Mouse (Mus musculus) neural tube, embryonic 12.5 days (tissue): ENCODE measurements around the gene Olfr1380. TPM values are rescaled to one million over a fixed set of nuclear protein-coding genes. Genes with fewer than 3 reads are reported as not detected.
A peak's percentile ranks its signal among the peaks of the same experiment; 100 is the strongest.
"Not testable (repeated sequence)": the region's sequence is repeated elsewhere in the genome, so short reads cannot be mapped to it uniquely, and the experiment has no call there.

Experiments
- ATAC-seq: fragments of 200-750 bp; cut with Nextera tagmentation; 2 replicates; pipeline ENCODE4 v1.8.0; 2017; ENCODE audit warnings: low read depth, mild to moderate bottlenecking, moderate TSS enrichment, moderate library complexity; ENCODE audit not compliant: low FRiP score
- H3K27ac ChIP-seq: fragments of 300-500 bp; sonication (generic); 2 replicates; pipeline ENCODE4 v1.5.1; 2016
- H3K27me3 ChIP-seq: fragments of 300-500 bp; sonication (generic); replicated peaks from 2 replicates; pipeline ENCODE4 v1.6.1; 2016; ENCODE audit warnings: mild to moderate bottlenecking
- H3K36me3 ChIP-seq: fragments of 300-500 bp; sonication (generic); 2 replicates; pipeline ENCODE4 v1.6.1; 2016; ENCODE audit warnings: mild to moderate bottlenecking
- H3K4me1 ChIP-seq: fragments of 300-500 bp; sonication (generic); 2 replicates; pipeline ENCODE4 v1.6.1; 2016
- H3K4me2 ChIP-seq: fragments of 300-500 bp; sonication (generic); replicated peaks from 2 replicates; pipeline ENCODE4 v1.6.1; 2016; ENCODE audit warnings: mild to moderate bottlenecking
- H3K4me3 ChIP-seq: fragments of 300-500 bp; sonication (generic); 2 replicates; pipeline ENCODE4 v1.5.1; 2016
- H3K9ac ChIP-seq: fragments of 300-500 bp; sonication (generic); 2 replicates; pipeline ENCODE4 v1.6.1; 2016; ENCODE audit warnings: mild to moderate bottlenecking
- H3K9me3 ChIP-seq: fragments of 300-500 bp; sonication (generic); 2 replicates; pipeline ENCODE4 v1.6.1; 2016; ENCODE audit warnings: mild to moderate bottlenecking
- WGBS: fragments of 180-500 bp; shearing (Covaris S2); methylation state at CpG from one replicate; pipeline ENCODE4 v1.1.7; 2016; 5-methylcytosine and 5-hydroxymethylcytosine counted together
- polyA plus RNA-seq: library from polyadenylated mRNA; unstranded; fragments of >200 nt; fragmentation: Nextera tagmentation; extraction: Ambion mirVana; gene quantifications from 2 replicates; pipeline ENCODE4 v1.2.1, GENCODE M21; 2016

Olfr1380 gene
- polyA plus RNA-seq, 1 experiment from 2014 or later = not detected

DNA sequence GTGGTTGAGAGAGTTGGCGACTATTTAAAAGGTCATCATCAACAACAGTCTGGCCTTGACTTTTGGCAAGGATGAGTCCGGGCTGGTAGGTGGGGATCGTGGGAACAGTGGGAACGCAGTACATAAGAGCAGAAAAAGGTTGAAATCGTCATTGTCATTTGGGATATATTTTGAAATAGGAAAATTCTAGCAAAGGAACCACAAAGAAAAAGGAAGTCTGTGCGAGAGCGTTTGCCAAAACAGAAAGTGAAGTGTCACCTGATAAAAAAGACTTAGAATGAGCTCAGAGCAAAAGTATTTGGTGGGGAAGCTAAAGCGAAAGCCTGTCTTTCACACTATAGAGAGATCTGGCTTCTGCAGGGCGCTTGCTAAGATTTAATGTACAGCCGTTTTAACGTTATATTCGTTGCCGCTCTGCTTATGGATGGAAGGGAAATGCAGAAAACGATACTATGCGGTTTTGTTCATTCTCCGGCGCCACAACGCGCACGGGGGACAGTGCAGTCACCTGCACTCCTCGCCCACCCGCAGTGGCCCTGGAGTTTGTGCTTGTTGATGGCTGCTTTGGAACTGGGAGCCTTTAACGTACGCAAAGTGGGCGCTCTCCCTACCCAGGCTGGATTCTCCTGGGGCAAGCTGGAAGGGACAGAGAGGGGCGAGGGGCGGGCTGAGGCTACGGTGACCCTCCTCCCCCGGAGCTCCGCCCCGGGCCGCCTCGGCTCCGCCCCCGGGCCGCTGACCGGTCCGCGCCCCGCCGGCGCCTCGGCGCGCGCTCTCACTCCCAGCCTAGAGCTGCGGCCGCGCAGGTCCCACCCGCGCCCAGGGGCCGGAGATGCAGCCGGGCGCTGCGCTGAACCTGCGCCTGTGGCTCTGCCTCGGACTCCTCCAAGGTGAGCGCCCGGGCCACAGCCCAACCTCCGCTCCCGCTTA, 52.5 kb downstream of the Olfr1380 start, which contains the start of gene Flt4:
TSS of gene Flt4 (plus strand) at position 326 of the 930 bp plus-strand sequence.
- H3K9me3 ChIP-seq, H3K36me3 ChIP-seq, H3K27ac ChIP-seq, H3K4me1 ChIP-seq, H3K9ac ChIP-seq: not testable (repeated sequence)
- ATAC-seq = peak; percentile 78
- Histone ChIP-seq H3K4me3 (peak within 1 kb of the TSS; percentile 39), H3K4me2 (peak within 1 kb of the TSS; percentile 63), H3K27me3 (peaks cover 45% of the 10 kb centered on the region)
- WGBS = 6% methylated on average over 58 of the region's 61 CpGs

DNA sequence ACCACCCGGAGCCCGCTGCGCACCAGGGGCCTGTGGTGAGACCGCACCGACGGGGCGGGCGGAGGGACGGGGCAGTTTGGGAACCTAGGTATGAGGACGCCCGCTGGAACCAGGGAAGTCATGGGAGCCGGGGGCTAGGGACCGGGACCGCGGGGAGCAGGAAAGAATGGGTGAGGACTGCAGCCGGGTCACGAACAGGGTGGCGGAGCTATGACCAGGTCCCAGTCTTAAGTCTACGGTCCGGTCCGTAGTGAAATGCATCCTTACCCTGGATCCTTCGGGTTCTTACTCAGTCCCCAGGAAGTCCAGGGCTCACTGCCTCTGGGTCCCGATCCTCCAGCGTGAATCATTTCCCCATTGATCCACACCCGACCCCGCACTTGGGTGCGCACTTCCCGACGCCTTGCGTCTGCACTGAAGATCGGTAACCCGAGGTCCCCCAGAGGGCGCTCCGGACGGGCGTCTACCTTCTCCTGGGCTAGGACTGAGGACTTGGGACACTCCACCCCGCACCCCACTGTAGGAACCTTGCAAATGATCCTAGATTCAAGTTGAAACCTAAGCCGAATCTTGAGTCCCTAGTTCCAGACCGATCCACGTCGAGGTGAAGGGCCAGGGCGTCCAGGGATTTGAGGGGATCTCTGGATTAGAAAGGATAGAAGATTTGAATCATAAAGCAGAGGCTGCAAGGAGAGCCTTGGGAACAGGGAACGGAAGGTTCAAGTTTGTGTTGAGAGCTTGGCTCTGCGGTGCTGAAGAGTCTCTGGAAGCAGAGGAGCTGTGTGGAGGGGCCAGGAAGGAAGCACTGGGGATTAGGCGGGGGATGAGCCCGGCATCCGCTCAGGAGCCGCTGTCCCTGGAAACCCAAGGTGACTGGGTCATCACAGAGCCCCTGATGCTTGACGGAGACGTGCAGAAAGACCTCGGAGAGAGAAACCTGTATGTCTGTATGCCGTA, 53.5 kb downstream of the Olfr1380 start:
- not testable (repeated sequence) for H3K9me3 ChIP-seq, H3K36me3 ChIP-seq, H3K27ac ChIP-seq, H3K9ac ChIP-seq, H3K4me1 ChIP-seq
- Histone ChIP-seq H3K27me3 (peaks cover 45% of the 10 kb centered on the region), H3K4me2 (peak overlapping the region; percentile 63), H3K4me3 (peak overlapping the region; percentile 39)
- peak; percentile 29; the same call in 1 of the 2 replicates for ATAC-seq
- 3% methylated on average over 52 of the region's 52 CpGs for WGBS

DNA sequence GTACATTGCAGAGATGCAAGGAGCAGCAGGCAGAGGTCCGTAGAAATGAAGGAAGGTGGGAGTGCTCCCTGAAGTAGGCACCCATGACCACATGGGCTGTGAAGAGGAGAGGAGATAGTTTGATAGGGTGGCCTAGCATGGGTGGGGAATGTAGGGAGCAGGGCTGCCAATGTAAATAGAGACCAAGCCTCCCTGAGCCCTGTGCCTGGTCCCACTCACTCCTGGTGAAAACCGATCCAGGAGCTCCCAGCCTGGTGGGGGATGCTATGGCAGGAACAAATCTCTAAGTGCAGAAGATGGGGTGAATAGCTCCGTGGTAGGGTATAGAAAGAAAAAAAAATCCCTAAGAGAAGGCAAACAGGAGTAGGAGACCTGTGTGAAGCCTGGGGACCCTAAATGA, 54.7 kb downstream of the Olfr1380 start:
- not testable (repeated sequence) for H3K36me3 ChIP-seq, H3K4me3 ChIP-seq, H3K4me2 ChIP-seq, H3K4me1 ChIP-seq, H3K27ac ChIP-seq, H3K9me3 ChIP-seq, ATAC-seq, H3K9ac ChIP-seq
- peaks cover 45% of the 10 kb centered on the region for H3K27me3 ChIP-seq
- 23% methylated on average over 3 of the region's 3 CpGs for WGBS

DNA sequence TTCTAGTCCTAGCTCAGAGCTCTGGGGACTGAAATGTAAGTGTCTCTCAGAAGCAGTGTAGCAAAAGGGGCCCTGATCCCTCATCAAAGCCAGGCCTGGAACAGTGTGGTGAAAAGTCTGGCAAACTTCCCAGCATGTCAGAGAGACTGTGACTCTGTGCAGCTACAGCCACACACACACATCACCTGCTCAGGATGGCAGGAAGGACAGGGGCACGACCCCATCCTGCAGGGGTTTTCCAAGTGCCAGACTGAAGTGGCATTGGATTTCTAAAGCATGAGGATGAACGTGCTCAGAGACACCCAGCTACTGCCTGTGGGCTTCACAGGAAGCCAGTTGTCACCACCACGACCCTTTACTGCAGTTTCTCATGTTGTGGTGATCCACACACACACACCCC, 55.5 kb downstream of the Olfr1380 start:
- peaks cover 45% of the 10 kb centered on the region for H3K27me3 ChIP-seq
- H3K9ac ChIP-seq = no peak overlapping the region
- peaks cover 6% of the 10 kb centered on the region; the same call in 1 of the 2 replicates for H3K4me1 ChIP-seq
- no peak overlapping the region for H3K4me3 ChIP-seq
- ATAC-seq = no peak
- H3K36me3 ChIP-seq = no peaks in the 10 kb centered on the region
- WGBS = 49% methylated on average over 3 of the region's 3 CpGs
- no peak overlapping the region for H3K4me2 ChIP-seq
- H3K27ac ChIP-seq = no peak overlapping the region
- no peaks in the 10 kb centered on the region for H3K9me3 ChIP-seq

DNA sequence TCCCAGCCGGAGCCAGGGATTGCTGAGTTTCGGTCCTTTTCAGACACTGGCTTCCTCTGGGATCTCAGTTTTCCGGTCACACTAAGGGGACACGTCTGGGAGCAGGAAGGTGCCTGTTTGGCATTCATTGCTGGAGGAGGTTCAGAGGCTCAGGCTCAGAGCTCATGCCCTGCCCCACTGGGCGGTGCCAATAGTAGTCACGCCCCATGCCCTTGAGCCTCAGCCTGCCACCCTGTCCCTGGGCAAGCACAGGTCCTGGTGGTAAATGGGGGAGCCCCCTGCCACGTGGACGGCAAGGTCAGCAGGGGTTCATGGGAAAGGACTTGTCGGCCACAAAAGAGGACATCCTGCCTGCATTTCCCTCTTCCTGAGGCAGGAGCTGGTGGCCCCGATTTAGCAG, 56.7 kb downstream of the Olfr1380 start:
- Histone ChIP-seq H3K27ac (no peak overlapping the region), H3K9me3 (no peaks in the 10 kb centered on the region), H3K4me2 (no peak overlapping the region), H3K4me3 (no peak overlapping the region), H3K36me3 (no peaks in the 10 kb centered on the region), H3K4me1 (peaks cover 6% of the 10 kb centered on the region; the same call in 1 of the 2 replicates), H3K9ac (no peak overlapping the region), H3K27me3 (peaks cover 40% of the 10 kb centered on the region)
- ATAC-seq = no peak
- 9% methylated on average over 10 of the region's 10 CpGs for WGBS

Other genes starting within 250 kb of the Olfr1380 start
- gene Olfr1391, start 234.1 kb upstream of the Olfr1380 start, polyA plus RNA-seq = not detected in 2 replicates
- gene Olfr1390, start 221.7 kb upstream of the Olfr1380 start, polyA plus RNA-seq = not detected in 2 replicates
- gene Olfr1389, start 133.8 kb upstream of the Olfr1380 start, polyA plus RNA-seq = not detected in 2 replicates
- 0.06 TPM in 1 of 2 replicates, not detected in the other for gene Olfr1388, start 120.3 kb upstream of the Olfr1380 start, polyA plus RNA-seq
- gene Olfr1387, start 101.5 kb upstream of the Olfr1380 start, polyA plus RNA-seq = not detected in 2 replicates
- not detected in 2 replicates for gene Olfr1386, start 91.8 kb upstream of the Olfr1380 start, polyA plus RNA-seq
- gene Olfr1385, start 67.8 kb upstream of the Olfr1380 start, polyA plus RNA-seq = not detected in 2 replicates
- not detected in 2 replicates for gene Olfr1384, start 50.2 kb upstream of the Olfr1380 start, polyA plus RNA-seq
- gene Olfr1383, start 37.2 kb upstream of the Olfr1380 start, polyA plus RNA-seq = not detected in 2 replicates
- not detected in 2 replicates for gene Olfr1382, start 28.6 kb upstream of the Olfr1380 start, polyA plus RNA-seq
- not detected in 2 replicates for gene Olfr1381, start 13.4 kb upstream of the Olfr1380 start, polyA plus RNA-seq
- gene Flt4, start 52.4 kb downstream of the Olfr1380 start, polyA plus RNA-seq = 2.4 and 2.8 TPM in 2 replicates
- gene Scgb3a1, start 106.7 kb downstream of the Olfr1380 start, polyA plus RNA-seq = not detected in 2 replicates
- 81.5 and 82.9 TPM in 2 replicates for gene Cnot6, start 155.8 kb downstream of the Olfr1380 start, polyA plus RNA-seq
- gene Gfpt2, start 237.3 kb downstream of the Olfr1380 start, polyA plus RNA-seq = 8.1 and 8.2 TPM in 2 replicates